Mouse (Mus musculus) MEL (cell line): ENCODE results near the gene Muc13. TPM values are rescaled to one million over a fixed set of nuclear protein-coding genes. Genes with fewer than 3 reads are reported as not detected.

Source experiments
- DNase-seq: peaks from one replicate; pipeline ENCODE4 v3.0.0; 2011; ENCODE audit warnings: low read depth, low spot score
- H3K27ac ChIP-seq: 2 replicates; pipeline ENCODE4 v1.5.1; 2012; ENCODE audit warnings: low read depth, mild to moderate bottlenecking, control low read depth, low read length, moderate library complexity; ENCODE audit not compliant: control insufficient read depth
- H3K27me3 ChIP-seq, 2 experiments: fragments of 150-350 bp in 1 of 2; sonication (generic) in 1 of 2; 2 replicates each; pipeline ENCODE4 v1.6.1; 2012; ENCODE audit warnings: low read length in 2 of 2, mild to moderate bottlenecking in 2 of 2, improper control_type of control experiment in 1 of 2, moderate library complexity in 1 of 2; ENCODE audit not compliant: insufficient read depth in 2 of 2, control insufficient read depth in 1 of 2
- H3K36me3 ChIP-seq, 2 experiments: 2 replicates each; pipeline ENCODE4 v1.6.1; 2012 to 2014; ENCODE audit warnings: low read length in 2 of 2, improper control_type of control experiment in 1 of 2, inconsistent platforms in 1 of 2, mild to moderate bottlenecking in 1 of 2; ENCODE audit not compliant: insufficient read depth in 2 of 2, control insufficient read depth in 1 of 2
- H3K4me1 ChIP-seq, 2 experiments: fragments of 150-350 bp in 1 of 2; sonication (generic) in 1 of 2; 2 replicates each; pipeline ENCODE4 v1.6.1; 2012; ENCODE audit warnings: low read length in 2 of 2, improper control_type of control experiment in 1 of 2, mild to moderate bottlenecking in 1 of 2; ENCODE audit not compliant: insufficient read depth in 2 of 2, control insufficient read depth in 1 of 2
- H3K4me3 ChIP-seq, 2 experiments: fragments of 150-350 bp in 1 of 2; sonication (generic) in 1 of 2; 2 replicates each; pipeline ENCODE4 v1.5.1; 2012; ENCODE audit warnings: low read depth in 2 of 2, low read length in 2 of 2, mild to moderate bottlenecking in 2 of 2, moderate library complexity in 2 of 2, control low read depth in 1 of 2, improper control_type of control experiment in 1 of 2; ENCODE audit not compliant: control insufficient read depth in 1 of 2, insufficient read depth in 1 of 2
- H3K79me2 ChIP-seq: 2 replicates; pipeline ENCODE4 v1.6.1; 2012; ENCODE audit warnings: mild to moderate bottlenecking, low read length, moderate library complexity; ENCODE audit not compliant: control insufficient read depth, poor library complexity, insufficient read depth
- H3K9ac ChIP-seq: 2 replicates; pipeline ENCODE4 v1.6.1; 2012; ENCODE audit warnings: low read depth, mild to moderate bottlenecking, control low read depth, low read length, moderate library complexity; ENCODE audit not compliant: control insufficient read depth, poor library complexity, severe bottlenecking
- H3K9me3 ChIP-seq: fragments of 150-350 bp; sonication (generic); replicated peaks from 2 replicates; pipeline ENCODE4 v1.6.1; 2012; ENCODE audit warnings: mild to moderate bottlenecking, low read length, improper control_type of control experiment, moderate library complexity; ENCODE audit not compliant: insufficient read depth
- BHLHE40 ChIP-seq: IDR thresholded peaks from 2 replicates; pipeline ENCODE4 v1.6.1; 2012; ENCODE audit warnings: low read depth, mild to moderate bottlenecking, inconsistent platforms, low read length, improper control_type of control experiment, borderline replicate concordance
- CHD1 ChIP-seq: IDR thresholded peaks from 2 replicates; pipeline ENCODE4 v1.6.1; 2012; ENCODE audit warnings: low read depth, mild to moderate bottlenecking, inconsistent platforms, low read length, improper control_type of control experiment
- CHD2 ChIP-seq: IDR thresholded peaks from 2 replicates; pipeline ENCODE4 v1.6.1; 2011; ENCODE audit warnings: low read length, improper control_type of control experiment
- CTCF ChIP-seq, 3 experiments: IDR thresholded peaks in 2 of 3; conservative IDR thresholded peaks in 1 of 3; 2 replicates each; pipeline ENCODE4 v1.5.1; 2011 to 2012; ENCODE audit warnings: low read length in 3 of 3, low read depth in 2 of 3, mild to moderate bottlenecking in 2 of 3, improper control_type of control experiment in 1 of 3, inconsistent platforms in 1 of 3, mixed read lengths in 1 of 3, moderate library complexity in 1 of 3; ENCODE audit not compliant: control insufficient read depth in 1 of 3, insufficient read depth in 1 of 3, poor library complexity in 1 of 3, severe bottlenecking in 1 of 3
- E2F4 ChIP-seq: IDR thresholded peaks from 2 replicates; pipeline ENCODE4 v1.6.1; 2011; ENCODE audit warnings: low read depth, low read length, improper control_type of control experiment, borderline replicate concordance
- ELF1 ChIP-seq: IDR thresholded peaks from 2 replicates; pipeline ENCODE4 v1.6.1; 2014; ENCODE audit warnings: low read depth, mild to moderate bottlenecking, inconsistent platforms, low read length, improper control_type of control experiment, moderate library complexity
- EP300 ChIP-seq, 2 experiments: IDR thresholded peaks; 2 replicates each; pipeline ENCODE4 v1.6.1; 2011; ENCODE audit warnings: improper control_type of control experiment in 2 of 2, low read length in 2 of 2, low read depth in 1 of 2, mild to moderate bottlenecking in 1 of 2
- ETS1 ChIP-seq: IDR thresholded peaks from 2 replicates; pipeline ENCODE4 v1.6.1; 2012; ENCODE audit warnings: low read depth, mild to moderate bottlenecking, inconsistent platforms, low read length, improper control_type of control experiment, moderate library complexity
- GABPA ChIP-seq: IDR thresholded peaks from 2 replicates; pipeline ENCODE4 v1.6.1; 2012; ENCODE audit warnings: low read depth, mild to moderate bottlenecking, inconsistent platforms, low read length, improper control_type of control experiment, moderate library complexity
- GATA1 ChIP-seq: IDR thresholded peaks from 2 replicates; pipeline ENCODE4 v1.6.1; 2011; ENCODE audit warnings: low read depth, low read length, improper control_type of control experiment
- HCFC1 ChIP-seq: IDR thresholded peaks from 2 replicates; pipeline ENCODE4 v1.6.1; 2012; ENCODE audit warnings: low read depth, mild to moderate bottlenecking, inconsistent platforms, low read length, improper control_type of control experiment, moderate library complexity
- JUND ChIP-seq: IDR thresholded peaks from 2 replicates; pipeline ENCODE4 v1.6.1; 2011; ENCODE audit warnings: low read depth, mild to moderate bottlenecking, improper control_type of control experiment, low read length
- KAT2A ChIP-seq: conservative IDR thresholded peaks from 2 replicates; pipeline ENCODE4 v1.6.1; 2012; ENCODE audit warnings: low read depth, low read length, improper control_type of control experiment, inconsistent platforms
- MAX ChIP-seq: IDR thresholded peaks from 2 replicates; pipeline ENCODE4 v1.6.1; 2011; ENCODE audit warnings: low read length, improper control_type of control experiment
- MAZ ChIP-seq: IDR thresholded peaks from 2 replicates; pipeline ENCODE4 v1.6.1; 2012; ENCODE audit warnings: low read depth, mild to moderate bottlenecking, inconsistent platforms, low read length, improper control_type of control experiment
- MEF2A ChIP-seq: IDR thresholded peaks from 2 replicates; pipeline ENCODE4 v1.6.1; 2014; ENCODE audit warnings: low read depth, mild to moderate bottlenecking, inconsistent platforms, low read length, improper control_type of control experiment; ENCODE audit not compliant: poor library complexity, insufficient replicate concordance, severe bottlenecking; ENCODE audit errors: extremely low read depth
- MXI1 ChIP-seq: IDR thresholded peaks from 2 replicates; pipeline ENCODE4 v1.6.1; 2011; ENCODE audit warnings: mild to moderate bottlenecking, low read depth, low read length, improper control_type of control experiment
- MYB ChIP-seq: IDR thresholded peaks from 2 replicates; pipeline ENCODE4 v1.6.1; 2011; ENCODE audit warnings: mild to moderate bottlenecking, low read depth, low read length, improper control_type of control experiment
- MYC ChIP-seq: IDR thresholded peaks from 2 replicates; pipeline ENCODE4 v1.6.1; 2011; ENCODE audit warnings: low read depth, mild to moderate bottlenecking, low read length, improper control_type of control experiment, moderate library complexity
- NELFE ChIP-seq: IDR thresholded peaks from 2 replicates; pipeline ENCODE4 v1.6.1; 2011; ENCODE audit warnings: low read depth, low read length, improper control_type of control experiment
- NRF1 ChIP-seq: IDR thresholded peaks from 2 replicates; pipeline ENCODE4 v1.6.1; 2014; ENCODE audit warnings: low read depth, mild to moderate bottlenecking, inconsistent platforms, low read length, improper control_type of control experiment, moderate library complexity; ENCODE audit not compliant: poor library complexity, insufficient read depth, severe bottlenecking
- POLR2A ChIP-seq, 2 experiments: IDR thresholded peaks; 2 replicates each; pipeline ENCODE4 v1.6.1; 2011 to 2012; ENCODE audit warnings: low read length in 2 of 2, mild to moderate bottlenecking in 2 of 2, control low read depth in 1 of 2, improper control_type of control experiment in 1 of 2, low read depth in 1 of 2, moderate library complexity in 1 of 2; ENCODE audit not compliant: control insufficient read depth in 1 of 2, insufficient read depth in 1 of 2, poor library complexity in 1 of 2
- POLR2AphosphoS2 ChIP-seq: IDR thresholded peaks from 2 replicates; pipeline ENCODE4 v1.6.1; 2011; ENCODE audit warnings: low read length, improper control_type of control experiment
- POLR2AphosphoS5 ChIP-seq: IDR thresholded peaks from 2 replicates; pipeline ENCODE4 v1.6.1; 2012; ENCODE audit warnings: low read depth, borderline replicate concordance, mild to moderate bottlenecking, inconsistent platforms, low read length, moderate library complexity, mixed read lengths
- RAD21 ChIP-seq: IDR thresholded peaks from 2 replicates; pipeline ENCODE4 v1.6.1; 2011; ENCODE audit warnings: mild to moderate bottlenecking, low read depth, low read length, improper control_type of control experiment
- RCOR1 ChIP-seq: IDR thresholded peaks from 2 replicates; pipeline ENCODE4 v1.6.1; 2012; ENCODE audit warnings: low read depth, mild to moderate bottlenecking, inconsistent platforms, low read length, improper control_type of control experiment
- SIN3A ChIP-seq: IDR thresholded peaks from 2 replicates; pipeline ENCODE4 v1.6.1; 2012; ENCODE audit warnings: low read length, improper control_type of control experiment, inconsistent platforms
- SMC3 ChIP-seq: IDR thresholded peaks from 2 replicates; pipeline ENCODE4 v1.6.1; 2011; ENCODE audit warnings: low read depth, low read length, improper control_type of control experiment
- TBP ChIP-seq: IDR thresholded peaks from 2 replicates; pipeline ENCODE4 v1.8.0; 2011; ENCODE audit warnings: low read depth, low read length, improper control_type of control experiment
- TCF12 ChIP-seq: IDR thresholded peaks from 2 replicates; pipeline ENCODE4 v1.6.1; 2014; ENCODE audit warnings: low read depth, mild to moderate bottlenecking, inconsistent platforms, low read length, improper control_type of control experiment, moderate library complexity
- UBTF ChIP-seq: IDR thresholded peaks from 2 replicates; pipeline ENCODE4 v1.6.1; 2012; ENCODE audit warnings: low read depth, mild to moderate bottlenecking, inconsistent platforms, low read length, improper control_type of control experiment, moderate library complexity, borderline replicate concordance; ENCODE audit not compliant: insufficient read depth
- USF1 ChIP-seq: IDR thresholded peaks from 2 replicates; pipeline ENCODE4 v1.6.1; 2014; ENCODE audit warnings: low read depth, mild to moderate bottlenecking, inconsistent platforms, low read length, improper control_type of control experiment, moderate library complexity
- USF2 ChIP-seq, 2 experiments: IDR thresholded peaks; 2 replicates each; pipeline ENCODE4 v1.6.1; 2011 to 2012; ENCODE audit warnings: improper control_type of control experiment in 2 of 2, low read length in 2 of 2, borderline replicate concordance in 1 of 2, inconsistent platforms in 1 of 2, low read depth in 1 of 2, mild to moderate bottlenecking in 1 of 2; ENCODE audit not compliant: insufficient read depth in 1 of 2
- ZC3H11A ChIP-seq: IDR thresholded peaks from 2 replicates; pipeline ENCODE4 v1.6.1; 2012; ENCODE audit warnings: low read depth, mild to moderate bottlenecking, inconsistent platforms, low read length, improper control_type of control experiment
- ZKSCAN1 ChIP-seq: IDR thresholded peaks from 2 replicates; pipeline ENCODE4 v1.6.1; 2012; ENCODE audit warnings: low read depth, mild to moderate bottlenecking, inconsistent platforms, low read length, improper control_type of control experiment, moderate library complexity
- ZMIZ1 ChIP-seq: IDR thresholded peaks from 2 replicates; pipeline ENCODE4 v1.6.1; 2012; ENCODE audit warnings: low read depth, mild to moderate bottlenecking, inconsistent platforms, low read length, improper control_type of control experiment, moderate library complexity
- ZNF384 ChIP-seq: IDR thresholded peaks from 2 replicates; pipeline ENCODE4 v1.6.1; 2012; ENCODE audit warnings: low read depth, mild to moderate bottlenecking, inconsistent platforms, low read length, improper control_type of control experiment
- polyA plus RNA-seq, 2 experiments: library from polyadenylated mRNA; stranded (reverse) in 1 of 2; unstranded in 1 of 2; fragments of >175 nt in 1 of 2; fragments of >200 nt in 1 of 2; gene quantifications; 2 replicates each; pipeline versions ENCODE4 v1.2.1 to v1.2.4; 2012; ENCODE audit warnings: low replicate concordance in 2 of 2, low read depth in 1 of 2; ENCODE audit not compliant: insufficient read length in 2 of 2, insufficient read depth in 1 of 2, missing spikeins in 1 of 2
- total RNA-seq: library from RNA; depleted of rRNA; stranded (reverse); fragments of 300-350 nt; gene quantifications from 2 replicates; pipeline ENCODE4 v1.2.3, GENCODE M21; 2012

Muc13 gene
- total and polyA plus RNA-seq, 3 experiments = 59.5 to 129 TPM; not detected in 1

- peak overlapping the region; percentile 78 for H3K9ac ChIP-seq
- TF ChIP-seq ETS1 (peak; percentile 61; the same call in 1 of the 2 replicates), MYB (peak; percentile 52; the same call in 1 of the 2 replicates), MYC (peak; percentile 11; the same call in 1 of the 2 replicates), UBTF (no peak), TCF12 (no peak), E2F4 (0 out of 2 replicates have a peak, but pooled peaks have one; percentile 36), POLR2AphosphoS2 (no peak), JUND (no peak), ZC3H11A (no peak), NRF1 (no peak), POLR2A (IDR thresholded peaks at IDR 0.05; ENCODE audit: control insufficient read depth in 1 of 2, insufficient read depth in 1 of 2, low read depth in 1 of 2, low read length in 2 of 2, poor library complexity in 1 of 2) (peak; percentile 29 to 67; a peak in 1 of 4 replicates), ELF1 (peak; percentile 61), RCOR1 (no peak), RAD21 (no peak), BHLHE40 (no peak), POLR2AphosphoS5 (0 out of 2 replicates have a peak, but pooled peaks have one; percentile 23), HCFC1 (no peak), USF2 (IDR thresholded peaks at IDR 0.05; ENCODE audit: borderline replicate concordance in 1 of 2, insufficient read depth in 1 of 2, low read depth in 1 of 2, low read length in 2 of 2) (no peak), CHD2 (no peak), CHD1 (no peak), ZNF384 (no peak), ZMIZ1 (no peak; the same call in 1 of the 2 replicates), ZKSCAN1 (no peak), USF1 (no peak), GABPA (no peak), EP300 (IDR thresholded peaks at IDR 0.05; ENCODE audit: low read depth in 1 of 2, low read length in 2 of 2) (peak; percentile 54 to 73), KAT2A (no peak), NELFE (peak; percentile 45; the same call in 1 of the 2 replicates), MXI1 (0 out of 2 replicates have a peak, but pooled peaks have one; percentile 11), MAZ (no peak), SMC3 (no peak), GATA1 (no peak), MEF2A (no peak), CTCF (IDR thresholded peaks at IDR 0.05 in 2 of 3, conservative IDR thresholded peaks at IDR 0.05 in 1 of 3; ENCODE audit: control insufficient read depth in 1 of 3, insufficient read depth in 1 of 3, low read depth in 2 of 3, low read length in 3 of 3, poor library complexity in 1 of 3, severe bottlenecking in 1 of 3) (no peak), SIN3A (peak; percentile 66; the same call in 1 of the 2 replicates), TBP (peak; percentile 83), MAX (no peak; the same call in 1 of the 2 replicates)
Measured at GRCm38 (mm10) chr16:33795887-33796286, 2.0 kb downstream of the Muc13 start.

More at GRCm38 (mm10) chr16:33795887-33796286, 2.0 kb downstream of the Muc13 start:
- no peaks in the 10 kb centered on the region for H3K9me3 ChIP-seq
- H3K27me3 ChIP-seq = no peaks in the 10 kb centered on the region
- peaks cover 2 to 32% of the 10 kb centered on the region in 2 experiments; a peak in 3 of 4 replicates for H3K36me3 ChIP-seq
- H3K27ac ChIP-seq = peak overlapping the region; percentile 98
- H3K4me1 ChIP-seq = peaks cover 5 to 32% of the 10 kb centered on the region in 2 experiments; a peak in 3 of 4 replicates
- peak overlapping the region; percentile 55 to 66 for H3K4me3 ChIP-seq
- H3K79me2 ChIP-seq = peaks cover 33% of the 10 kb centered on the region
- peak; percentile 87 for DNase-seq
